Mouse (Mus musculus) inflammation-experienced regulatory T-cells, adult 6 months (primary cell): ENCODE data around the gene Odr4. TPM values are rescaled to one million over a fixed set of nuclear protein-coding genes. Genes with fewer than 3 reads are reported as not detected.

ENCODE experiments used
- polyA plus RNA-seq, 3 experiments: library from polyadenylated mRNA; unstranded; fragments of 100-300 nt; shearing (Covaris generic); gene quantifications; one replicate each; pipeline ENCODE4 v1.2.1; 2017

The Odr4 gene
- polyA plus RNA-seq, 3 experiments from 2014 or later = 30.3 to 35.3 (median 33.1) TPM

Other genes with a start within 250 kb of the Odr4 start
- gene Pdc, start 73.7 kb downstream of the Odr4 start, polyA plus RNA-seq = not detected
- gene Tpr, start 242 bp downstream of the Odr4 start, polyA plus RNA-seq = 100 to 1,000 TPM; 187 to 221 (median 196) TPM
- 10 to 100 TPM in 2 of 3 experiments, 1 to 10 TPM in 1; 2.7 to 21.0 (median 16.6) TPM for gene Prg4, start 73.1 kb upstream of the Odr4 start, polyA plus RNA-seq